Mouse (Mus musculus): ENCODE results near the gene C1qb. TPM values are rescaled to one million over a fixed set of nuclear protein-coding genes. Genes with fewer than 3 reads are reported as not detected.
A peak's percentile ranks its signal among the peaks of the same experiment; 100 is the strongest.

Gene C1qb
- total RNA-seq, 2 experiments from 2014 or later, result 26.0 to 28.3 TPM

DNA sequence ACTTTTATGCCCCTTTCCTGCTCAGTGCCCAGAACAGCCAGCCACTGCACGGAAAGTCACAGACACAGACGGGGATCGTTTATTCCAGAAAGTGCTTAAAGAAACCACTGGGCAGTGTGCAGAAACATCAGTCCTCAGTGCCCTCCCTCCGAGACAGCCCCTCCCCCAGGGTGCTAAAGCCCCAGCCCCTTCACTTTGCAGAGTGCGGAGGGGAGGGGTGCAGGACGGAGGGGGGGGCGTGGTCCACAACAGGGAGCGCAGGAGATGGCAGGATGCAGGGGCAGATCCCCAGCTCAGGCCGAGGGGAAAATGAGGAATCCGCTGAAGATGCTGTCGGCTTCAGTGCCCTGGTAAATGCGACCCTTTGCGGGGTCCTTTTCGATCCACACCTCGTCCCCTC lies 9.9 kb upstream of the C1qb start:
- DNase-seq, result no peak
- intact Hi-C loops (cut with DNase I), result no loop called here

- DNase-seq, result no peak
- intact Hi-C loops (cut with DNase I), result loop anchor here (1.0 kb wide), 1 partner anchor 177 kb away; no protein-coding TSS in a partner anchor
Observed at GRCm38 (mm10) chr4:136894821-136895220, 8.8 kb upstream of the C1qb start.

- intact Hi-C loops (cut with DNase I), result loop anchor here (1.0 kb wide), 1 partner anchor 178 kb away; no protein-coding TSS in a partner anchor
- peak; percentile 42 to 46 for DNase-seq
Observed at GRCm38 (mm10) chr4:136893691-136894543, 7.9 kb upstream of the C1qb start.

DNA sequence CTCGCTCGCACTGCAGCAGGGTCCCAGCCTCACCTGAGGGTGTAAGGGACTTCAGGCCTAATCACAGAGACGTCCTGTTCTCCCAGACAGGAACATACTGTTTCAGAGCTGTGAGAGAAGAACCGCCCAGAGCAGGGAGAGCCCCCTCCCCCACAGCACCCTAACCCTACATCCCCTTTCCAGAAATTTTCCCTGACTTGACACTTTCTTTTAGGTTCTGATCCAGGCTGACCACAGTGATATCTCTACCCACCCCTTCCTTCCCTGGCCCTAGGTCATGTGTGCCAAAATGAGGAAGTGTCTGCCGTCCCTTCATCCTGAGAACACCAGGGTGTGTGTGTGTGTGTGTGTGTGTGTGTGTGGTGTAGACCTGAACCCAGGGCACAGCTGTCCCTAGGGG lies 6.8 kb upstream of the C1qb start, which contains the start of gene C1qc:
Gene C1qc (minus strand): TSS at position 255 of the 400 bp plus-strand sequence.
- peak in 1 of 2 experiments; percentile 24 for DNase-seq
- intact Hi-C loops (cut with DNase I), result no loop called here

- intact Hi-C loops (cut with DNase I), result no loop called here
- no peak for DNase-seq
Observed at GRCm38 (mm10) chr4:136892371-136892770, 6.4 kb upstream of the C1qb start.

DNA sequence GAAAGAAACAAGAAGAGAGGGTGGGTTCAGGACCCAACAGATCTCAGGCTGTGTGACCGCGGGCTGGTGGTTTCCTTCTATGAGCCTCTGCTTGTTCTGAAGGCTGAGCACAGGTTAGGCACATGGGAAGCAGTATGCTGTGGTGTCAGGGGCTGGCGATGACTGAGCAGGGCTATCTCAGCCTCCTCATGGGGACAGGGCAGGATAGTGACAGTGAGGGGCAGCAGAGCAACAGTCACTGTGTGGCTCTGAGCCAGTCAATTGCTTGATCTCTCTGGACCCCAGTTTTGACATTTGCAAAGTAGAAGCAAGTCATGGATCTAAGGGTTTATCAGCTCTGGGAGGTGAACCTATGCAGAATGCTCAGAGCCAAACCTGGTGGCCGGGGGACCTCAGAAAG lies 5.1 kb upstream of the C1qb start:
- intact Hi-C loops (cut with DNase I), result no loop called here
- no peak for DNase-seq

- intact Hi-C loops (cut with DNase I), result no loop called here
Observed at GRCm38 (mm10) chr4:136889981-136890380, 4.0 kb upstream of the C1qb start.

GRCm38 (mm10) chr4:136887714-136888113 lies 1.7 kb upstream of the C1qb start:
- intact Hi-C loops (cut with DNase I), result no loop called here
- DNase-seq, result no peak

More at GRCm38 (mm10) chr4:136889981-136890380, 4.0 kb upstream of the C1qb start:
- no peak for DNase-seq

GRCm38 (mm10) chr4:136878601-136879000 lies 7.4 kb downstream of the C1qb start:
- intact Hi-C loops (cut with DNase I), result no loop called here
- no peak for DNase-seq

GRCm38 (mm10) chr4:136878171-136878570 lies 7.8 kb downstream of the C1qb start:
- DNase-seq, result no peak
- intact Hi-C loops (cut with DNase I), result no loop called here

GRCm38 (mm10) chr4:136876971-136877370 lies 9.0 kb downstream of the C1qb start:
- peak; percentile 26 to 63 for DNase-seq
- intact Hi-C loops (cut with DNase I), result no loop called here

- DNase-seq, result no peak
- intact Hi-C loops (cut with DNase I), result no loop called here
Observed at GRCm38 (mm10) chr4:136875012-136875411, 11.0 kb downstream of the C1qb start.

DNA sequence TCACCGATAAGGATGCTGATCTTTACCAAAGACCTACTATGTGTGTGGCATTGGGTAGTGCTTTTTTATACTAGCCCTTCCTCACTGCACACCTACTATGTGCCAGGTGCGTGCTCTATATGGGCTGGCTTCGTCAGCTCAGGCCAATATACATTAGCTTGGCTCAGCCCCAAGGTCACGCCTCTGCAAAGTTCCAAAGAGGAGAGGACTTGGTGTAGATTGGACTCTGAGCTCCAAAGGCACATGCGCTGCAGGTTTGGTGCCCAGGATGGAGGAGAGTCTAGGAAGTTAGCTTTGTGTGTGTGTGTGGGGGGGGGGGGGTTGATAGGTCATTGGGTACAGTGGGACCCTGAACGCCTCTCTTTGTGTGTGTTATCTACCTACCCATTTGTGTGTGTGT lies 17.6 kb downstream of the C1qb start:
- intact Hi-C loops (cut with DNase I), result no loop called here
- no peak for DNase-seq

DNA sequence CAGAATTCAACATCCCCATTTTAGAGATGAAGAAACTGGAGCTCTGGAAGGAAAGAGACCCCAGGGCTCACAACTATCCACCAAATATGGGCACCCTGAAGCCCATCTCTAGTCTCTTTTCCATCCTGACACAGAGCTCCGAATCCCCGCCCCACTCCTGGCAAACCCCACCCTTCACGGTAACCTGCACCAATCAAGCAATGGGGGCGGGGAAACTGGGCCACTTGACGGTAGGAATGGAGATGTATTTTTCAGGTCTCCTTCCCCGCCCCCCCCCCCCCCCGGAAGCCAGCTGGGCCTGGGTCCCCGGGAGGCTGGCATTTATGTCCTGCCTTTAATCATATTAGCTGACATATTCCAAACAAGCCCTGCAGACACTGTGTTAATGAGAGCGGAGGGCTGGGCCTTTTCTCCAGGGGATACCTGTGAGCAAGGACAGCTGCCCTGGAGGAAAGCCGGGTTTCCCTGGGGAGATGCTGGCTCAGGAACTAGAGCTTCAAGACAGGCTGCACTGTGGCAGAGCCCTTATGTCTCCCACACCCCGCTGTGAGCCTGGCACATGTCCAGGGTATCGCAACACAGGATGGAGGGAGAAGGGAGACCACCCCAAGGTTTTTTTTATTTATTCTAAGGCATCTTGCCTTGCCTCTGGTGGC lies 18.2 kb downstream of the C1qb start:
- DNase-seq, result no peak
- intact Hi-C loops (cut with DNase I), result no loop called here

GRCm38 (mm10) chr4:136865531-136865930 lies 20.5 kb downstream of the C1qb start:
- no peak for DNase-seq
- intact Hi-C loops (cut with DNase I), result no loop called here

- no peak for DNase-seq
- intact Hi-C loops (cut with DNase I), result no loop called here
Observed at GRCm38 (mm10) chr4:136864751-136865470, 21.1 kb downstream of the C1qb start.

DNA sequence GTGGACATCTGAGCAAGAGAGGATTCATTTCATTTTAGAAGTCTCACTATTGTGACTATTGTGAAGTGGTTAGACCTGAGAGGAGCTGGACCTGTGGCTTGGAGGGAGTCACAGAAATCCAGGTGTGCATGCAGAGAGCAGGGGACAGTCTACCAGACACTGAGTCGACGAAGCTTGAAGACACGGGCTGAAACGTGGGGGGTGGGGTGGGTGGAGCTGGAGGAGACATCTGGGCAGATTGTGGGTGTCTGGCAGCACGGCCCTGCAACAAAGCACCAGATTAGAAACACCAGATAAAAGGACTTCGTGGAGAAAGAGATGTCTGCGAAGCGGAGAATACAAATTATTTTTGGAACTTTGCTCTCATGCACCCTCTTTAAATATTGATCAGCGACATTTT lies 22.5 kb downstream of the C1qb start:
- intact Hi-C loops (cut with DNase I), result no loop called here
- no peak for DNase-seq

GRCm38 (mm10) chr4:136862411-136862810 lies 23.6 kb downstream of the C1qb start:
- DNase-seq, result no peak
- intact Hi-C loops (cut with DNase I), result no loop called here

- no peak for DNase-seq
- intact Hi-C loops (cut with DNase I), result no loop called here
Observed at GRCm38 (mm10) chr4:136861806-136862205, 24.2 kb downstream of the C1qb start.

DNA sequence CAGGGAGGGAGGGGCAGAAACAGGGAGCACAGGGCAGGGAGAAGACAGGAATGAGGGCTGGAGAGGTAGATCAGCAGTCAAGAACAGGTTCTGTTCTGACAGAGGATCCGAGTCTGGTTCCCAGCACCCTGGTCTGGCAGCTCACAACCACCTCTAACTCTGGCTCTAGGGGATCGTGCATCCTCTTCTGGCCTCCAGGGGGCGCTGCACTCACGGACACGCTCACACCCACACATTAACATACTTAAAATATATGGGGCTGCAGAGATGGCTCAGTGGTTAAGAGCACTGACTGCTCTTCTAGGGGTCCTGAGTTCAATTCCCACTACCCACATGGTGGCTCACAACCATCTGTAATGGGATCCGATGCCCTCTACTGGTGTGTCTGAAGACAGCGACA lies 26.0 kb downstream of the C1qb start:
- intact Hi-C loops (cut with DNase I), result no loop called here
- DNase-seq, result no peak

GRCm38 (mm10) chr4:136855081-136855480 lies 30.9 kb downstream of the C1qb start:
- intact Hi-C loops (cut with DNase I), result no loop called here
- DNase-seq, result no peak
